Mouse (Mus musculus): ENCODE results near the gene Hnrnpu.
"Not testable (repeated sequence)": the region's sequence is repeated elsewhere in the genome, so short reads cannot be mapped to it uniquely, and the experiment has no call there.

DNA sequence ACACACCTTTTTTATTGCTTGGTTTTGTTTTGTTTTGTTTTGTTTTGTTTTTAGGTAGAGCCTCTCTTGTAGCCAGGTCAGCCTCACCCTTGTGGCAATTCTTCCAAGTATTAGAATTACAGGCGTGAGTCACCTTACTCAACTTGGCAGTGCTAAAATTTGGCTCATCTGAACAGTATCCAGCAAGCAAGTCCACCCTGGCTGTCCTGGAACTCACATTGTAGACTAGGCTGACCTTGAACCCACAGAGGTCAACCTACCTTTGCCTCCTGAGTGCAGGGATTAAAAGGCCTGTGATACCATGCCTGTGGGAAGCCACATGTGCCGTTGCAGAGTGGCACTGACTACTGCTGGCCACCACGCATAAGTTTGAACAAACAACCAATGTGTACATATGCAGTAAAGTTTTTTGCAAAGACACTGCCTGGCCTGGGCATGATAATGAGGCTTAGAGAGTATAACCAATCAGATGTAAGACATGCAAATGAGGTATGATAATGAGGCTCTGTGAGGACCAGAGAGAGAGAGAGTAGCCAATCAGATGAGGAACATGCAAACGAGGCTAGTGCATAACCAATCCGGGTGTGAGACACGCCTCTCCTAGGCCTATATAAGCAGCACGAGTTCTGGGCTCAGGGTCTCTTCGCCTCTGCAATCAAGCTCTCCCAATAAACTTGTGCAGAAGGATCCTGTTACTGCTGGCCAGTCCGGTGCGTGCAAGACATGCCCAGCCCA is 6.6 kb upstream of the Hnrnpu start:
- TF ChIP-seq POLR2A (IDR thresholded peaks at IDR 0.05; ENCODE audit: insufficient read depth, low read depth, low read length); CTCF (IDR thresholded peaks at IDR 0.05); EP300 (IDR thresholded peaks at IDR 0.05; ENCODE audit: insufficient read depth, low read depth, low read length): not testable (repeated sequence)
